26 mouse cellular contexts compared by ENCODE assay signal in genomic region chr3:59167417-59168054, GRCm38 (mm10). TPM values are rescaled to one million over a fixed set of nuclear protein-coding genes. Genes with fewer than 3 reads are reported as not detected.
A peak's percentile ranks its signal among the peaks of the same experiment; 100 is the strongest.
DNase-seq lines count a peak whose midpoint lies in the region; ATAC-seq lines count a peak whose summit lies in the region.
"Had no signal": no experiment of that assay in that cellular context is flagged by ENCODE, and none has a peak within 500 bp of the region (broad histone marks: within the 10 kb centered on the region; RNA-seq: fewer than 3 reads in every experiment).

No protein-coding gene starts in this region.

- 48% methylated on average over 2 of the region's 2 CpGs for WGBS in stomach, embryonic 14.5 days

- H3K27me3 ChIP-seq in stomach, embryonic 14.5 days (ENCODE audit: control insufficient read depth, insufficient read depth, low read length) = no peaks in the 10 kb centered on the region
- H3K27me3 ChIP-seq: embryonic facial prominence, embryonic 12.5 days; limb, embryonic 13.5 days; megakaryocyte, embryonic 14.5 days; neural tube, embryonic 12.5 days had no signal

- H3K9me3 ChIP-seq in stomach, embryonic 14.5 days (ENCODE audit: control insufficient read depth, low read depth, low read length) = no peaks in the 10 kb centered on the region
- H3K9me3 ChIP-seq: embryonic facial prominence, embryonic 12.5 days; heart, embryonic 10.5 days; limb, embryonic 13.5 days; megakaryocyte, embryonic 14.5 days; neural tube, embryonic 12.5 days had no signal

- H3K9ac ChIP-seq in stomach, embryonic 14.5 days (replicated peaks; ENCODE audit: low read depth, low read length) = no peak overlapping the region
- H3K9ac ChIP-seq: embryonic facial prominence, embryonic 12.5 days; forebrain, postnatal 0 days; limb, embryonic 13.5 days; liver, embryonic 14.5 days; neural tube, embryonic 12.5 days had no signal

- peak; percentile 73 for DNase-seq in heart, adult 11 months
- no peak for DNase-seq in heart, postnatal 36 days
- peak; percentile 63 for DNase-seq in layer of hippocampus, adult 9-11 months
- DNase-seq in layer of hippocampus, adult 8-10 months (ENCODE audit: low spot score in 2 of 2) = no peak
- peak; percentile 82 for DNase-seq in NIH3T3 (ENCODE audit: low read depth)
- DNase-seq in retina, embryonic 14.5 days (ENCODE audit: low spot score) = no peak
- no peak for DNase-seq in spleen, adult 12 weeks (ENCODE audit: low spot score)
- DNase-seq: adrenal gland, postnatal 14 days; B cell, adult 2 months; cerebellum, adult 2 months; forebrain, postnatal 0 days; gastrocnemius, postnatal 10 days; kidney, adult 2 months; right cerebral cortex, postnatal 25 days; thymus, adult 18-20 months had no signal

- ATAC-seq in stomach, embryonic 14.5 days (ENCODE audit: insufficient number of reproducible peaks, insufficient read depth, low FRiP score, low read depth) = peak; percentile 28; the same call in 1 of the 2 replicates
- ATAC-seq: forebrain, postnatal 0 days; hindbrain, embryonic 16.5 days had no signal

- H3K36me3 ChIP-seq in stomach, embryonic 14.5 days (ENCODE audit: control insufficient read depth, insufficient read depth, low read length) = no peaks in the 10 kb centered on the region
- H3K36me3 ChIP-seq: embryonic facial prominence, embryonic 12.5 days; heart, embryonic 10.5 days; limb, embryonic 13.5 days; neural tube, embryonic 12.5 days had no signal

- H3K27ac ChIP-seq in stomach, embryonic 14.5 days (ENCODE audit: low read length) = no peak overlapping the region
- H3K27ac ChIP-seq: embryonic facial prominence, embryonic 12.5 days; heart, embryonic 10.5 days; limb, embryonic 13.5 days; liver, embryonic 14.5 days; neural tube, embryonic 12.5 days had no signal

- H3K4me2 ChIP-seq in stomach, embryonic 14.5 days (replicated peaks; ENCODE audit: low read depth, low read length) = no peak overlapping the region
- H3K4me2 ChIP-seq: embryonic facial prominence, embryonic 12.5 days; limb, embryonic 13.5 days; neural tube, embryonic 12.5 days had no signal

- H3K4me3 ChIP-seq in stomach, embryonic 14.5 days (ENCODE audit: low read depth, low read length) = no peak overlapping the region
- H3K4me3 ChIP-seq: embryonic facial prominence, embryonic 12.5 days; heart, embryonic 10.5 days; layer of hippocampus, adult 2 months; limb, embryonic 13.5 days; megakaryocyte, embryonic 14.5 days; neural tube, embryonic 12.5 days had no signal

- intact Hi-C loops in heart, postnatal 36 days (cut with DNase I) = loop anchor here (2.0 kb wide), 1 partner anchor 47 kb away; no protein-coding TSS in a partner anchor

- peaks cover 3% of the 10 kb centered on the region; the same call in 1 of the 2 replicates for H3K4me1 ChIP-seq in stomach, embryonic 14.5 days (ENCODE audit: control insufficient read depth, insufficient read depth, low read length)
- H3K4me1 ChIP-seq: limb, embryonic 13.5 days; neural tube, embryonic 12.5 days had no signal

RNA-seq across cellular contexts. Expression of gene P2ry14, which starts 14.1 kb away (rescaled TPM):
- total RNA-seq in heart, postnatal 36 days (2021) = 1 to 10 TPM; 5.0 to 5.8 TPM
- total RNA-seq in layer of hippocampus, adult 8-10 months (2022) = 1 to 10 TPM; 1.4 to 3.4 (median 2.5) TPM
- polyA plus RNA-seq in stomach, embryonic 14.5 days (2014; fragmentation: Nextera tagmentation; extraction: Ambion mirVana) = 2.7 and 3.2 TPM in 2 replicates

RNA-seq across cellular contexts. Expression of gene Gpr87, which starts 27.4 kb away (rescaled TPM):
- total RNA-seq in heart, postnatal 36 days (2021) = not detected
- total RNA-seq in layer of hippocampus, adult 8-10 months (2022) = not detected
- 5.7 and 9.5 TPM in 2 replicates for polyA plus RNA-seq in stomach, embryonic 14.5 days (2014; fragmentation: Nextera tagmentation; extraction: Ambion mirVana)
- total RNA-seq: adrenal gland, postnatal 14 days; forebrain, postnatal 0 days; gastrocnemius, postnatal 10 days; heart, postnatal 25 days; layer of hippocampus, adult 2 months; monocyte, adult 5-6 weeks had no signal
- polyA plus RNA-seq: cerebellum, adult 2 months; forebrain, postnatal 0 days; liver, embryonic 14.5 days had no signal

RNA-seq across cellular contexts. Expression of gene P2ry13, which starts 43.1 kb away (rescaled TPM):
- 1 to 10 TPM in 1 of 2 experiments, under 1 TPM in 1; 0.64 to 1.1 TPM for total RNA-seq in heart, postnatal 36 days (2021)
- total RNA-seq in layer of hippocampus, adult 8-10 months (2022) = 10 to 100 TPM in 2 of 4 experiments, 1 to 10 TPM in 2; 7.7 to 23.9 (median 15.7) TPM
- polyA plus RNA-seq in stomach, embryonic 14.5 days (2014; fragmentation: Nextera tagmentation; extraction: Ambion mirVana) = 1.6 TPM in 2 replicates
- total RNA-seq: monocyte, adult 5-6 weeks had no signal

Comparison
In these comparisons a context has a peak if more than half of its experiments do, and no peak if none do; other contexts are left out.
1. DNase-seq: peak in heart, adult 11 months (single experiment), layer of hippocampus, adult 9-11 months (single experiment) and NIH3T3 (single experiment); none in heart, postnatal 36 days (0 of 2), layer of hippocampus, adult 8-10 months (0 of 2), retina, embryonic 14.5 days (single experiment) and spleen, adult 12 weeks (single experiment).
2. RNA of gene P2ry13, which starts 43.1 kb away (total RNA-seq): 7.7 to 23.9 TPM in layer of hippocampus, adult 8-10 months; 0.64 to 1.1 TPM in heart, postnatal 36 days; every median in the first group is over 4 times any median in the second.